Mouse (Mus musculus) CH12.LX (cell line): ENCODE results near the gene Mrpl35. TPM values are rescaled to one million over a fixed set of nuclear protein-coding genes. Genes with fewer than 3 reads are reported as not detected.

Source experiments
- DNase-seq: peaks from one replicate; pipeline ENCODE4 v3.0.0-alpha.2; 2013; ENCODE audit errors: extremely low read depth
- H3K27ac ChIP-seq: 2 replicates; pipeline ENCODE4 v1.5.1; 2012; ENCODE audit warnings: low read depth, mild to moderate bottlenecking, control low read depth, moderate library complexity; ENCODE audit not compliant: insufficient read depth
- H3K27me3 ChIP-seq: replicated peaks from 2 replicates; pipeline ENCODE3; 2012; ENCODE audit warnings: inconsistent platforms
- H3K36me3 ChIP-seq, 2 experiments: replicated peaks in 1 of 2; 2 replicates each; pipeline versions ENCODE3 to v1.6.1; 2012; ENCODE audit warnings: inconsistent platforms in 1 of 2, low read length in 1 of 2, mild to moderate bottlenecking in 1 of 2, mixed read lengths in 1 of 2, moderate library complexity in 1 of 2; ENCODE audit not compliant: control insufficient read depth in 1 of 2, insufficient read depth in 1 of 2
- H3K4me1 ChIP-seq, 2 experiments: 2 replicates each; pipeline ENCODE4 v1.6.1; 2012; ENCODE audit warnings: inconsistent platforms in 1 of 2, moderate library complexity in 1 of 2; ENCODE audit not compliant: insufficient read depth in 2 of 2, control insufficient read depth in 1 of 2
- H3K4me2 ChIP-seq: 2 replicates; pipeline ENCODE4 v1.6.1; 2012; ENCODE audit warnings: low read depth, mild to moderate bottlenecking, control low read depth; ENCODE audit not compliant: poor library complexity, insufficient read depth, severe bottlenecking
- H3K4me3 ChIP-seq, 3 experiments: fragments of 150-350 bp in 1 of 3; sonication (generic) in 1 of 3; replicated peaks in 1 of 3; 2 replicates each; pipeline versions ENCODE3 to v1.5.1; 2011 to 2012; ENCODE audit warnings: low read depth in 2 of 3, low read length in 2 of 3, mild to moderate bottlenecking in 2 of 3, moderate library complexity in 2 of 3, control low read depth in 1 of 3, improper control_type of control experiment in 1 of 3, inconsistent platforms in 1 of 3, mixed read lengths in 1 of 3; ENCODE audit not compliant: poor library complexity in 1 of 3
- H3K79me2 ChIP-seq: replicated peaks from 2 replicates; pipeline ENCODE4 v1.6.1; 2012; ENCODE audit warnings: mild to moderate bottlenecking, moderate library complexity; ENCODE audit not compliant: control insufficient read depth, poor library complexity, insufficient read depth, severe bottlenecking; ENCODE audit errors: extremely low read depth
- H3K9ac ChIP-seq: 2 replicates; pipeline ENCODE4 v1.6.1; 2012; ENCODE audit warnings: low read depth, mild to moderate bottlenecking, control low read depth, moderate library complexity; ENCODE audit not compliant: insufficient read depth
- H3K9me3 ChIP-seq: replicated peaks from 2 replicates; pipeline ENCODE3; 2012; ENCODE audit warnings: low read length, inconsistent platforms, mixed read lengths
- CHD2 ChIP-seq: IDR thresholded peaks from 2 replicates; pipeline ENCODE4 v1.6.1; 2011; ENCODE audit warnings: low read length, improper control_type of control experiment
- E2F4 ChIP-seq: IDR thresholded peaks from 2 replicates; pipeline ENCODE4 v1.6.1; 2011; ENCODE audit warnings: low read depth, low read length, improper control_type of control experiment; ENCODE audit not compliant: insufficient replicate concordance
- EP300 ChIP-seq: IDR thresholded peaks from 2 replicates; pipeline ENCODE4 v1.6.1; 2011; ENCODE audit warnings: low read length, improper control_type of control experiment
- GABPA ChIP-seq: IDR thresholded peaks from 2 replicates; pipeline ENCODE4 v1.6.1; 2012; ENCODE audit warnings: low read depth, low read length, improper control_type of control experiment, inconsistent platforms; ENCODE audit not compliant: insufficient replicate concordance
- IRF4 ChIP-seq: IDR thresholded peaks from 2 replicates; pipeline ENCODE4 v1.6.1; 2014; ENCODE audit warnings: low read depth, mild to moderate bottlenecking, inconsistent platforms, low read length, improper control_type of control experiment
- JUN ChIP-seq: IDR thresholded peaks from 2 replicates; pipeline ENCODE4 v1.6.1; 2011; ENCODE audit warnings: low read depth, mild to moderate bottlenecking, low read length, improper control_type of control experiment, moderate library complexity; ENCODE audit not compliant: insufficient read depth
- MAFK ChIP-seq: IDR thresholded peaks from 2 replicates; pipeline ENCODE4 v1.6.1; 2011; ENCODE audit warnings: low read length, improper control_type of control experiment; ENCODE audit not compliant: insufficient replicate concordance
- MAX ChIP-seq: IDR thresholded peaks from 2 replicates; pipeline ENCODE4 v1.6.1; 2011; ENCODE audit warnings: low read length, improper control_type of control experiment
- MAZ ChIP-seq: IDR thresholded peaks from 2 replicates; pipeline ENCODE4 v1.6.1; 2012; ENCODE audit warnings: low read depth, mild to moderate bottlenecking, inconsistent platforms, low read length, improper control_type of control experiment, moderate library complexity
- MEF2A ChIP-seq: IDR thresholded peaks from 2 replicates; pipeline ENCODE4 v1.6.1; 2014; ENCODE audit warnings: low read depth, mild to moderate bottlenecking, inconsistent platforms, low read length, improper control_type of control experiment, borderline replicate concordance
- MYC ChIP-seq: IDR thresholded peaks from 2 replicates; pipeline ENCODE4 v1.6.1; 2011; ENCODE audit warnings: low read depth, mild to moderate bottlenecking, improper control_type of control experiment, low read length
- NELFE ChIP-seq: IDR thresholded peaks from 2 replicates; pipeline ENCODE4 v1.6.1; 2011; ENCODE audit warnings: low read depth, low read length, improper control_type of control experiment
- POLR2A ChIP-seq: IDR thresholded peaks from 2 replicates; pipeline ENCODE4 v1.6.1; 2011; ENCODE audit warnings: low read depth, mild to moderate bottlenecking, improper control_type of control experiment, low read length
- SIN3A ChIP-seq: IDR thresholded peaks from 2 replicates; pipeline ENCODE4 v1.6.1; 2012; ENCODE audit warnings: low read length, improper control_type of control experiment, inconsistent platforms
- USF2 ChIP-seq: conservative IDR thresholded peaks from 2 replicates; pipeline ENCODE4 v1.6.1; 2011; ENCODE audit warnings: low read depth, low read length, improper control_type of control experiment
- ZC3H11A ChIP-seq: IDR thresholded peaks from 2 replicates; pipeline ENCODE4 v1.6.1; 2012; ENCODE audit warnings: low read depth, mild to moderate bottlenecking, inconsistent platforms, low read length, improper control_type of control experiment
- ZNF384 ChIP-seq: IDR thresholded peaks from 2 replicates; pipeline ENCODE4 v1.6.1; 2012; ENCODE audit warnings: low read depth, low read length, improper control_type of control experiment, inconsistent platforms
- dilution Hi-C: fragments of 300-500 bp; cut with MboI; formaldehyde crosslinking; loops from 2 replicates; pipeline ENCODE4 v1.14.3; 2020; ENCODE audit warnings: low sequenced_read_pairs; ENCODE audit not compliant: extremely low pct_unique_long_range_greater_than_20kb, extremely low pct_ligation_motif_present
- in situ Hi-C: fragments of 300-500 bp; cut with MboI; formaldehyde crosslinking; loops from 3 replicates; pipeline ENCODE4 v1.14.3; 2019; ENCODE audit warnings: low sequenced_read_pairs, low pct_ligation_motif_present, low pct_unique_long_range_greater_than_20kb, mixed read lengths
- polyA plus RNA-seq: library from polyadenylated mRNA; unstranded; fragments of >175 nt; gene quantifications from 2 replicates; pipeline ENCODE4 v1.2.1, GENCODE M21; 2012; ENCODE audit warnings: low read depth; ENCODE audit not compliant: insufficient read length
- total RNA-seq, 2 experiments: library from RNA; depleted of rRNA; stranded (reverse); fragments of 300-350 nt in 1 of 2; fragments of >200 nt in 1 of 2; gene quantifications; 2 replicates each; pipeline ENCODE4 v1.2.3; 2012 to 2014

Mrpl35 gene
- total and polyA plus RNA-seq, 3 experiments, result 36.3 to 82.7 (median 54.2) TPM

DNA sequence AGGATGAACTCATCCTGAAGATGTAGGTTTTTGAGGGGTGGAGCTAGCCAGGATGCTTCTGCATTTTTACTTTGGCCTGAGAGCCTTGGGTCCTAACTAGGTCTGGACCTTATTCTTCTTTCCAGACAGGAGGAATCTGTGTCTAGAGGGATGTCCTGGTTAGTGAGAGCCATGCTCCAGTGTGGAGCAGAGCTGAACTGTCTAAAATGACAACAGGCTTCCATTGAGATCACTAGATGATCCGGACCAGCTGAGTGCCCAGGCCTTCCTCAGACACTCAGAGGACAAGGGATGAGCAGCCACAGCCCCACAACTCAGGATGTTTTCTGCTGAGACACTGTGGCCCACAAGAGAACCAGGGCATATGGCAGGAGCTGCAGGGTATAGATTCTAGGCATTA lies 23.2 kb downstream of the Mrpl35 start:
- Histone ChIP-seq H3K4me2 (no peak overlapping the region), H3K9me3 (no peaks in the 10 kb centered on the region), H3K4me1 (peaks cover 0 to 5% of the 10 kb centered on the region in 2 experiments; a peak in 2 of 4 replicates), H3K79me2 (no peaks in the 10 kb centered on the region), H3K4me3 (no peak overlapping the region), H3K27me3 (peaks cover 3% of the 10 kb centered on the region), H3K36me3 (peaks cover 0 to 4% of the 10 kb centered on the region in 2 experiments), H3K27ac (no peak overlapping the region), H3K9ac (no peak overlapping the region)
- in situ Hi-C loops (loop anchor here (10.0 to 25.0 kb wide), 5 partner anchors 119 to 649 kb away; partner anchors contain the start of genes Kdm3a and Rmnd5a), dilution Hi-C loops (no loop called here)
- TF ChIP-seq ZNF384, result no peak
- TF ChIP-seq CHD2, result no peak
- no peak for TF ChIP-seq E2F4
- no peak for TF ChIP-seq NELFE
- TF ChIP-seq POLR2A, result no peak
- no peak for TF ChIP-seq ZC3H11A
- TF ChIP-seq MAFK, result no peak
- no peak for TF ChIP-seq SIN3A
- DNase-seq, result no peak

- Histone ChIP-seq H3K9ac (no peak overlapping the region), H3K27me3 (peaks cover 3% of the 10 kb centered on the region), H3K4me2 (no peak overlapping the region), H3K4me3 (no peak overlapping the region), H3K36me3 (no peaks in the 10 kb centered on the region), H3K27ac (no peak overlapping the region), H3K9me3 (no peaks in the 10 kb centered on the region), H3K4me1 (peaks cover 0 to 5% of the 10 kb centered on the region in 2 experiments; a peak in 2 of 4 replicates), H3K79me2 (no peaks in the 10 kb centered on the region)
- DNase-seq, result no peak
- in situ Hi-C loops, result loop anchor here (10.0 to 25.0 kb wide), 5 partner anchors 117 to 647 kb away; partner anchors contain the start of genes Kdm3a and Rmnd5a
- dilution Hi-C loops, result no loop called here
- TF ChIP-seq ZC3H11A (no peak), MAX (no peak), CHD2 (no peak), MAZ (no peak), MAFK (no peak), JUN (no peak), GABPA (no peak), IRF4 (no peak), MYC (no peak), NELFE (no peak), EP300 (no peak), USF2 (no peak), SIN3A (no peak), MEF2A (no peak)
Observed at GRCm38 (mm10) chr6:71801714-71802094, 25.1 kb downstream of the Mrpl35 start.
